Mouse (Mus musculus) lung, adult 2 months (tissue): ENCODE measurements around the gene Atxn2.

Experiments used
- CTCF ChIP-seq: fragments of 200-500 bp; IDR thresholded peaks from 2 replicates; pipeline ENCODE4 v1.5.1; 2011; ENCODE audit warnings: mild to moderate bottlenecking, low read length, control low read depth; ENCODE audit not compliant: insufficient read depth
- POLR2A ChIP-seq: fragments of 200-500 bp; IDR thresholded peaks from 2 replicates; pipeline ENCODE4 v1.6.1; 2011; ENCODE audit warnings: low read depth, mild to moderate bottlenecking, control low read depth, low read length, borderline replicate concordance; ENCODE audit errors: extremely low read depth

GRCm38 (mm10) chr5:121767564-121767963 lies 56.4 kb downstream of the Atxn2 start:
- TF ChIP-seq POLR2A: no peak
- TF ChIP-seq CTCF: no peak
